Mouse (Mus musculus) brain, adult 10 weeks (tissue): ENCODE results near the gene Ugt1a9. TPM values are rescaled to one million over a fixed set of nuclear protein-coding genes. Genes with fewer than 3 reads are reported as not detected.

ENCODE experiments used
- polyA plus RNA-seq: library from polyadenylated mRNA; stranded (reverse); fragments of 350-450 nt; fragmentation: Illumina TruSeq; extraction: RNeasy Lipid Tissue Mini Kit (QIAGEN cat#74804); gene quantifications from one replicate; pipeline ENCODE4 v1.2.3, GENCODE M21; 2015; ENCODE audit warnings: low read depth, low replicate concordance

Gene Ugt1a9
- not detected for polyA plus RNA-seq

DNA sequence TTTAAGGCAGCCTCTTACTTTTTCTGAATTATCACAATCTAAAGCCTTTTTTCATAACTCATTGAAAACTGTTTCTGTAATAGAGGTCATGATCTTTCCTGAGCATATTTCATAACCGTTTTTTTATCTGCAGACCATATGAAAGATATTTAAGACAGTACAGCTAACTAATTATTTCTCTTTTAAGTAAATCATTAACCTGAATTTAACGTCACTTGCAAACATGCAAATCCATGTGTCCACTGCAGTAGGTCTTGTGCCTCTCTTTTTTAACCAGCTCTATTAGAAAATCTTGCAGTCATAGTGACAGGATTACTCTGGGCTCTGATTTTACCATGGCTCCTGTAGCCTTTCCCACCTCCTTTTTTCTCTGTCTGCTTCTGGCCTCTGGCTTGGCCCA lies at the start of gene Ugt1a9:
TSS of gene Ugt1a9 (plus strand) at position 306 of the 400 bp plus-strand sequence.

DNA sequence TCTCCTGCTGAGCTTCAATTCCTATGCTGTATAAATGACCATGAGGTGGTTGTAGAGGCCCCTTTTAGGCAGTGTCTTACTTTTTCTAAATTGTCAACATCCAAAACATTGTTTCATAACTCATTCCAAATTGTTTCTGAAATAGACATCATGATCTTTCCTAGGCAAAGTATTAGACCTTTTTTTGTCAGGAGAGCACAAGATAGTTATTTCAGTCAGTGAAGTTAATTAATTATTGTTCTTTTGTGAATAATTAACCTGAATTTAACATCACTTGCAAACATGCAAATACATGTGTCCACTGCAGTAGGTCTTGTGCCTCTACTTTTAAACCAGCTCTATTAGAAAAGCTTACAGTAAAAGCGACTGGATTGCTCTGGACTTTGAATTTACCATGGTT lies 15.5 kb upstream of the Ugt1a9 start, which contains the start of gene Ugt1a10:
TSS of gene Ugt1a10 (plus strand) at position 301 of the 400 bp plus-strand sequence.

GRCm38 (mm10) chr1:88087513-88087912 lies 16.9 kb downstream of the Ugt1a9 start, which contains the start of gene Ugt1a8:
TSS of gene Ugt1a8 (plus strand) at chr1:88087813.

DNA sequence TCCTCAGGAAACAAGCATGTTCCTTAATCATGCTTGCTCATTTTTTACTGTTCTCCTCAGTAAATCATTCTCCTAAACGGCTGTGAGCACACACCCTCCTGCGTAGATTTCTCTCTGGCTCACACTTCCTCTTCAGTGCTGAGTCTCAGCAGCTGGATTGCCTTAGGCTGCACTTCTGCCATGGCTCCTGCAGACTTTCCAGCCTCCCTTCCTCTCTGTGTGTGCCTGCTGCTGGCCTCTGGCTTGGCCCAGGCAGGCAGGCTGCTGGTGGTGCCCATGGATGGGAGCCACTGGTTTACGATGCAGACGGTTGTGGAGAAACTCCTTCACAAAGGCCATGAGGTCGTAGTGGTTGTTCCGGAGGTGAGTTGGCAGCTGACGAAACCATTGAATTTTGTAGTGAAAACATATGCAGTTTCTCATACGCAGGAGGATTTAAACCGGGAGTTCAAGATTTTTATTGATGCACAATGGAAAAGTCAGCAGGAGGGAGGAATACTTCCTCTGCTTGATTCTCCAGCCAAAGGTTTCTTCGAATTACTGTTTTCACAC lies 24.4 kb downstream of the Ugt1a9 start, which contains the start of gene Ugt1a7c:
TSS of gene Ugt1a7c (plus strand) at position 122 of the 552 bp plus-strand sequence.

DNA sequence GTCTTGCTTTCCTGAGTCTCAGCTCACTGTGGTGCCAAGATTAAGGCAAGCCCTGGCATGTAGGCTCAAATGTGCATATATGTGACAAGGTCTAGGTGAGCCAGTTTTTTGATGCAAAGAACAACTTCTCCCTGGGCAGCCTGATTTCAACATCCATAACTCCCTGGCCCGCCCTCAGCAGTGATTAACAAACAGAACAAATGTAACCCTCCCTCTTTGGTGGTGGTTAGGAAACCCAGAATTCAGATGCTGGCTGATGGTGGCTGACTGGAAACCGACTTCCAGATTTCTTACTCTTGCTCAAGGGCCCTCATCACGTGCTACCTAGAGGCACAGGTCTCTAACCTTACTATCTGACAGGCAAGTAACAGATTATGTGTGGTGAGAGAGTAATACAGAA lies 32.4 kb downstream of the Ugt1a9 start, which contains the start of gene Ugt1a6b:
TSS of gene Ugt1a6b (plus strand) at position 234 of the 400 bp plus-strand sequence.

GRCm38 (mm10) chr1:88134457-88135011 lies 63.9 kb downstream of the Ugt1a9 start, which contains the start of gene Ugt1a6a:
TSS of gene Ugt1a6a (plus strand) at chr1:88134809.

DNA sequence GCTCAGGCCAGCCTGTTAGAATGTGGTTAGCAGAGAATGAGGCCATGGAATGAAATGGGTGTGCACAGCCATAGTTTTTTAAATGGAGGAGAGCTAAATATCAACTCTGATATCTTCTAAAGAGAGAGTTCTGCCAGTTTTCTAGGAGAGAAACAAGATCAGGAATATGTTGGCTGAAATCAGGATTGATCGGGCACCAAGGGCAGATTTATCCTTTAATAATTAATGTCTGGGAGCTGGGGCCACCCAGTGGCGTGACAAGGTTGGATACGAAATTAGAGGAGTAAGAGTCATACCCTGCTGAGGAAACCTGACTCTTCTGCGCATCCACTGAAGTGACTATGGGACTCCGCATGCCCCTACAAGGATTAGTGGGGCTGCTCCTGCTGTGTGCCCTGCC lies 95.1 kb downstream of the Ugt1a9 start, which contains the start of gene Ugt1a5:
TSS of gene Ugt1a5 (plus strand) at position 302 of the 400 bp plus-strand sequence.

GRCm38 (mm10) chr1:88200456-88200855 lies 129.9 kb downstream of the Ugt1a9 start, which contains the start of gene Ugt1a2:
TSS of gene Ugt1a2 (plus strand) at chr1:88200601.

DNA sequence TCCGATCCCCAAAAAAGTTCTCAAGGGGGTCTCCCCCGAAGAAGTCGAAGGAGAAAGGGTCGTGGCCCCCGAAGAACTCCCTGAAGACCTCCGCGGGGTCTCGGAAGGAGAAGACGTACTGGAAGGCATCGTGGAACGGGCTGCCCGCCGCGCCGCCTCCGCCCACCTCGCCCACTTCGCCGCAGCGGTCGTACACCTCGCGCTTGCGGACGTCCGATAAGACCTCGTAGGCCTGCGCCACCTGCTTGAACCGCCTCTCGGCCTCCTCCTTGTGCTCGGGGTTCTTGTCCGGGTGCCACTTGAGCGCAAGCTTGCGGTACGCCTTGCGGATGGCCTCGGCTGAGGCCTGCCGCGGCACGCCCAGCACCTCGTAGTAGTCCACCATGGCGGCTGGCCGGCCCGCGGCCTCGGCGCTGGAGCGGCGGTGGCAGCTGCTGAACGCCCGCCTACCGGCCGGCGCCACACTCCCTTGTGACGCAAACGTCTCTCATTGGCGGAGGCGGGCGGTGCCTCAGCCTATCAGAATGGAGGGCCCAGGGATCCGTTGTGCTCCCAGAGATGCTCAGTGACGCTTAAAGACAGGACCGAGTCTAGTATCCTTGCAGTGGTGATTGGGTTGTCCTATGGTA lies 134.8 kb downstream of the Ugt1a9 start, which contains the start of gene Dnajb3:
TSS of gene Dnajb3 (minus strand) at position 489 of the 629 bp plus-strand sequence.

DNA sequence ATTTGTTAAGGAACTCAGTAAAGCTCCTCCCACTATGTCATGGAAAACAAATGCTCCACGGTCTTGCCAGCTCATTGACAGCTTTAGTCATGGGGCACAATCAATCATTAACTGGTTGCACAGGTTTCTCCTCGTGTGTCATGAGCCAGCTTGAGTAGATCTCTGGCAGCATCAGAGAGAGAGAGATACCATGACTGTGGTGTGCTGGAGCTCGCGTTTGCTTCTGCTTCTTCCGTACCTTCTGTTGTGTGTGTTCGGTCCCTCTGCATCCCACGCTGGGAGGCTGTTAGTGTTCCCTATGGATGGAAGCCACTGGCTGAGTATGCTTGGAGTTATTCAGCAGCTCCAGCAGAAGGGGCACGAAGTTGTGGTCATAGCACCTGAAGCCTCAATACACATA lies 141.2 kb downstream of the Ugt1a9 start, which contains the start of gene Ugt1a1:
TSS of gene Ugt1a1 (plus strand) at position 148 of the 400 bp plus-strand sequence.

DNA sequence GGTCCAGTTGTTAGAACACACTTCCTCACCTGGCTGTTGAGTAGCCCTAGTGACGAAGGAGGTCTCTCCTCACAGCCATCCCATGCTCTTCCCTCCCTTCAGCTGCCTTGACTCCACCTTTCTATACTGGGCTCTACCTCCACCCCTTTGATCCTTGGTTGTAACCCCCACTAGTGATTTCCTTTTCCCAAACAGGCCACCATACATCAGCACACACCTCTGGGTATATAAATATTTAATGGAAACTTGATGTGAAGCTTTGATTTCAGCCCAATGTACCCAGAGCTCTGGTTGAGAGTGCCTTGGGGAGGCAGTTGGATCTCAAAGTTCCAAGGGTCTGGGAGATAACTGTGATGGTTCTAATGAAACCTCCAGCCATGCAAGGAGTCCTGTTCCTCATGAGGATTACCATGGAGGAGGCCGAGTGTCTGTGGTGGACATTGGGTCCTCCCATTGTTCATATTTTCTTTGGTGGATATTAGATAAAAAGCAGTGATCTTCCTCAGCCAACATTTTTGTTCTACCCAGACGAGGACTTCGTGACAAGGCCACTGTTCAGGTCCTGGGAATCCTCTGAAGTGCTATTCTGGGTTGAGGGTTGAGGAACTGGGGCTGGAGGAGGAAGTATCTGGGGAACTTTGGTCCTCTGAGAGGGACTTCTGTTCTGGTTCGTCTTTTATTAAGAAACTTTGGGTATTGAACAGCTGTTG lies 156.2 kb downstream of the Ugt1a9 start, which contains the start of gene Mroh2a:
TSS of gene Mroh2a (plus strand) at position 317 of the 710 bp plus-strand sequence.

Other genes starting within 250 kb of the Ugt1a9 start
- gene Dgkd, start 217.5 kb upstream of the Ugt1a9 start, polyA plus RNA-seq, result 47.6 TPM
- 11.7 TPM for gene Usp40, start 62.2 kb upstream of the Ugt1a9 start, polyA plus RNA-seq
- gene Ugt1a10, start 15.4 kb upstream of the Ugt1a9 start, polyA plus RNA-seq, result not detected
- gene Ugt1a8, start 17.0 kb downstream of the Ugt1a9 start, polyA plus RNA-seq, result not detected
- 1.1 TPM for gene Ugt1a7c, start 24.3 kb downstream of the Ugt1a9 start, polyA plus RNA-seq
- not detected for gene Ugt1a6b, start 32.5 kb downstream of the Ugt1a9 start, polyA plus RNA-seq
- 3.1 TPM for gene Ugt1a6a, start 64.0 kb downstream of the Ugt1a9 start, polyA plus RNA-seq
- not detected for gene Ugt1a5, start 95.2 kb downstream of the Ugt1a9 start, polyA plus RNA-seq
- gene Ugt1a2, start 129.8 kb downstream of the Ugt1a9 start, polyA plus RNA-seq, result not detected
- 2.6 TPM for gene Dnajb3, start 135.0 kb downstream of the Ugt1a9 start, polyA plus RNA-seq
- gene Ugt1a1, start 141.2 kb downstream of the Ugt1a9 start, polyA plus RNA-seq, result not detected
- 0.28 TPM for gene Mroh2a, start 156.2 kb downstream of the Ugt1a9 start, polyA plus RNA-seq
- gene Hjurp, start 206.8 kb downstream of the Ugt1a9 start, polyA plus RNA-seq, result 48.2 TPM
- 0.12 TPM for gene Trpm8, start 206.9 kb downstream of the Ugt1a9 start, polyA plus RNA-seq